Mouse (Mus musculus): Measurements from ENCODE around the gene Nup85.

Nup85 gene

GRCm38 (mm10) chr11:115632247-115632646 lies 68.0 kb downstream of the Nup85 start:
- no peak for DNase-seq (ENCODE audit: low spot score in 2 of 2)

- DNase-seq (ENCODE audit: low spot score in 2 of 2) = no peak
Measured at GRCm38 (mm10) chr11:115632862-115633261, 68.6 kb downstream of the Nup85 start.

All from left cerebral cortex, adult 9 months (tissue).